Mouse (Mus musculus): ENCODE results near the gene Cmtr2.

Cmtr2 gene

GRCm38 (mm10) chr8:110253986-110254385 lies 38.5 kb downstream of the Cmtr2 start:
- DNase-seq (ENCODE audit: extremely low read depth, insufficient read length, low spot score) = peak; percentile 43

GRCm38 (mm10) chr8:110265796-110266305 lies 50.4 kb downstream of the Cmtr2 start:
- DNase-seq (ENCODE audit: extremely low read depth, insufficient read length, low spot score) = no peak

- no peak for DNase-seq (ENCODE audit: extremely low read depth, insufficient read length, low spot score)
Observed at GRCm38 (mm10) chr8:110266741-110267140, 51.3 kb downstream of the Cmtr2 start, which contains the start of gene Hydin. Hydin (plus strand) TSS chr8:110266977.

GRCm38 (mm10) chr8:110267268-110267667 lies 51.8 kb downstream of the Cmtr2 start:
- DNase-seq (ENCODE audit: extremely low read depth, insufficient read length, low spot score) = no peak

GRCm38 (mm10) chr8:110270659-110271058 lies 55.2 kb downstream of the Cmtr2 start:
- DNase-seq (ENCODE audit: extremely low read depth, insufficient read length, low spot score) = no peak

GRCm38 (mm10) chr8:110273394-110273793 lies 57.9 kb downstream of the Cmtr2 start:
- no peak for DNase-seq (ENCODE audit: extremely low read depth, insufficient read length, low spot score)
